Mouse (Mus musculus) kidney, postnatal 36 days (tissue): ENCODE data around the gene Mast3.

Experiments
- DNase-seq, 2 experiments: peaks; one replicate each; pipeline ENCODE4 v3.0.0; 2021 to 2022; ENCODE audit warnings: mixed read lengths in 2 of 2

Gene Mast3

DNA sequence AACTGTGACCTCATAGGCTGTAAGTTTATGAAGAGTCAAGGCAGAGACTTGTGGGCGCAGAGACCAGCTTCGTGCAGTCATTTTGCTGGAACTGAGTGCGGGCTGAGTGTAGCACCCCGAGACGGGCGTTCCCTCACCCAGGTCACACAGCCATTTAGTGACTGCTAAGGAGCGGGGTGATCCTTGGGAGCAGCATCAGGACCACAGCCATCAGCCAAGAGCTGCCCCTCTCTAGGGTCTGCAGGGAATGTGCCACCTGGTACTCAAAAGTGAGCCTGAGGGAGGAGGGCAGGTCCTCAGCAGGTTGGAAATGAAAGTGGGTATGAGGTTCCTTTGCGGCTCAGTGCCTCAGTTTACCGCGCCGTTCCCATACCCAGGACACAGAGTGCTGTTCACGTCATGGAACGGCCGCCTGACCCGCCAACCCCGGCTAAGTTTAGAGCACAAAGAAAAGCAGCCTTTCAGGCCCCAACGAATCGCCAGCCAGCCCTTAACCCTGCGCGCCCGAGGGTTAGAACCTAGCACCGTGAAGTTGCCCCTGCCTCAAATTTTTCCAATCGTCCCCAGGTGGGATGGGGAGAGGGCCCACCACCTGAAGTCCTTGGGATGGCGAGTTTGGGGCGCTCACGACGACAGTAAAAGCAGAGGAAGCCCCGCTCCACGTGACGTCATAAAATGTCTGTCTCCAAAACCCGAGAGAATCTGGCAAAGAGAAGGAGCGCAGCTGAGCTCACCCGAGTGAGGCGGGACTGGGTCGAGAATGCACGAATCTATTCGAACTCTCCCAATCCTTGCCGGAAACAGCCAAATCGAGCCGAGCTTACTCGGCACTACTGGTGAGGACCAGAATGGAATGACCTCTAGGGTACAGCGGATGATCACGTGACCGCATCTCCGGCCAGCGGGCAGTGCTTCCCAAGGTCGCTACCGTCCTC, 60.9 kb downstream of the Mast3 start:
- peak; percentile 91 to 95 for DNase-seq

DNA sequence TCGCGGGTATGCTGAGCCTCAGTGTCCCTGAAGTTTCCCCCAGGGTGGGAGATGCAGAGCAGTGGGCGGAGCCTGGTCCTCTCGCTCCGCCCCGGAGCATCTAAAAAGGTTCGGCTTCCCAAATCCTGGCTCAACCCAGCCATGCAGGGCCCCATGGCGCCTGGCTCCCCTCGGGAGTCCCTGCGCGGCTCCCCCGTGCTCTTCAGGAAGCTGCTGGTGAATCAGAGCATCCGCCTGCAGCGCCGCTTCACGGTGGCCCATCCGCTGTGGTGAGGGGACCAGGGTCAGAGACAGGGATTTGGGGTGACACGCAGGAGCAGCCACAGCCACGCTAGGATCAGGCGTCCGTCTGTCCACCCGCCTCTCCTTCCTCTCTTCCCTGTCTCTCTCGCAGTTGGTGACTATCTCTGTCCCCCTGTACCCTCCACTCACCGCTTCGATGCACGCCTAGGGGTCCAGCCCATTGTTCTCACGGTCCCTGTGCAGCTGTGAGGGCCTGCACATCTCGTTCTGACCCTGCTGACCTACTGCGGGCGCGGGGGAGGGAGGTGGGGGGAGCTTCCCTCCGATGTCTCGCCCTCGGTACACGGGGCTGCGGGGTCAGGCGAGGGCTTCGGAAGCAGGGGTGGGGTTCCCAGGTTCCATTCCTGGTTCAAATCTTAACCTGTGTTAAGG, 61.7 kb downstream of the Mast3 start:
- DNase-seq: no peak

- DNase-seq: no peak
Measured at GRCm38 (mm10) chr8:70742176-70742575, 62.7 kb downstream of the Mast3 start.

DNA sequence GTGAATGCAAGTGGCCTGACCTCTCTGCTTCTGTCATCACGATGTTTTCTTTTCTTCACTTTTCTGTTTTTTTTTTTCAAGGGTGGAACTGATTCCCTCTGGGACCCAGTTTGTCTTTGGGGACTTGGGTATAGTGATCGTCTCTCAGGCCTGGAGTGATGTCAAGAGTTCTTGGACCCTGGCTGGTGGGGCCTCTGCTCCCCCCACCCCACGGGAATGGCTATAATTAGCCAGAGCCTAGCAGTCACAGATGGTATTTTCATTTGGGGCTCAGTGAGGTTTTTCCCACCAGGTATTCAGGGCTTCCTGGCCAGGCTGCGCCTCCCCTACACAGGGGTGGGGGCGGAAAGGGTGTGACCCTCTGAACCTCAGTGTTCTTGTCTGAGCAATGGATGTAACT, 63.2 kb downstream of the Mast3 start:
- DNase-seq: no peak

GRCm38 (mm10) chr8:70738211-70738610, 66.6 kb downstream of the Mast3 start:
- DNase-seq: no peak

DNA sequence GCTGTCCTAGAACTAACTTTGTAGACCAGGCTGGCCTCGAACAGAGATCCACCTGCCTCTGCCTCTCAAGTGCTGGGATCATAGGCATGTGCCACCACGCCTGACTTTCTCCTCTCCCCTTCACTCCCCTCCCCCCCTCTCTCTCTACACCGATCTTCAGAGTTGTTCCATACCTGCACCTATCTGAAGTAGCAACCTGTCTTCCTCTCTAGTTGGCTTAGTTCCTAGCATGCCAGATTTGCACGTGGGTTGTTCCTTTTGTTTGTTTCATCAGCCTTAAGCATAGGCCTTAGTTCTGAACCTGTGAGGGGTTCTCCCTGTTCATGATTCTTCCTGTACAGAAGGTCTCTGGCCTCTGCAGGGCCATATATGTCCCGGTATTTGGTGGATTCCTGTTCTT, 67.1 kb downstream of the Mast3 start:
- no peak for DNase-seq

- DNase-seq: no peak
Measured at GRCm38 (mm10) chr8:70730956-70731355, 73.9 kb downstream of the Mast3 start.

DNA sequence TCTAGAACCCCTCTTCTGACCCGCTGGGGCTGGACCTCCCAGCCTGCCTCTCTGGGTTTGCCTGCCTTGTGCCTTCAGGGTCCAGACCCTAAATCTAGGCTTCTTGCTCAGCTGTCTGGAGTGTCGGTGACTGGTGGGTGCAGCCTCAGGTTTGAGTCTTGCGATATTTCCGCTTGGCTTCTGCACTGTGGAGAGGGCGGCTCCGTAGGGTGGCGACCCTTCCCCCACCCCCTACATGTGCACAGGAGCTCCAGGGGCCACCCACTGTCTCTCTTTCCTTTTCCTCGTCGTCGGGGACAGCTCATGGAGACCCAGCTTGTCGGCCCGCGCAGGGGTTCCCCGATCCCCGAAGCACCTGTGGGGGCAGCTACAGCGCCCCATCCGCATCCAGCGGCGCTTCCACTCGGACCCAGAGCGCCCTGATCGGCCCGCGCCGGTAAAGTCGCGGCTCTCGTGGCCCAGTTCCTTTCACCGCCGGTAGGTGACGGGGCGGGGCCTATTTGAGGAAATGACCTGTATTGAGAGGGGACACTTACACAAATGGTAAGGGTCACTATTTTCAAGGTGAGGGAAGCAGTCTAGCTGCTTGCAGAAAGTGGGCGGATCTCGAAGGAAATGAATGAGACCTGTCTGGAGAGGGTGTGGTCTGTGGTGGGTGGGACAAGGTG, 74.9 kb downstream of the Mast3 start:
- DNase-seq: peak in 1 of 2 experiments; percentile 52
